Mouse (Mus musculus) MEL (cell line): ENCODE measurements around the gene Cdc42ep4. TPM values are rescaled to one million over a fixed set of nuclear protein-coding genes. Genes with fewer than 3 reads are reported as not detected.

ENCODE experiments used
- DNase-seq: peaks from one replicate; pipeline ENCODE4 v3.0.0; 2011; ENCODE audit warnings: low read depth, low spot score
- H3K27ac ChIP-seq: 2 replicates; pipeline ENCODE4 v1.5.1; 2012; ENCODE audit warnings: low read depth, mild to moderate bottlenecking, control low read depth, low read length, moderate library complexity; ENCODE audit not compliant: control insufficient read depth
- H3K27me3 ChIP-seq, 2 experiments: fragments of 150-350 bp in 1 of 2; sonication (generic) in 1 of 2; 2 replicates each; pipeline ENCODE4 v1.6.1; 2012; ENCODE audit warnings: low read length in 2 of 2, mild to moderate bottlenecking in 2 of 2, improper control_type of control experiment in 1 of 2, moderate library complexity in 1 of 2; ENCODE audit not compliant: insufficient read depth in 2 of 2, control insufficient read depth in 1 of 2
- H3K36me3 ChIP-seq, 2 experiments: 2 replicates each; pipeline ENCODE4 v1.6.1; 2012 to 2014; ENCODE audit warnings: low read length in 2 of 2, improper control_type of control experiment in 1 of 2, inconsistent platforms in 1 of 2, mild to moderate bottlenecking in 1 of 2; ENCODE audit not compliant: insufficient read depth in 2 of 2, control insufficient read depth in 1 of 2
- H3K4me1 ChIP-seq, 2 experiments: fragments of 150-350 bp in 1 of 2; sonication (generic) in 1 of 2; 2 replicates each; pipeline ENCODE4 v1.6.1; 2012; ENCODE audit warnings: low read length in 2 of 2, improper control_type of control experiment in 1 of 2, mild to moderate bottlenecking in 1 of 2; ENCODE audit not compliant: insufficient read depth in 2 of 2, control insufficient read depth in 1 of 2
- H3K4me3 ChIP-seq, 2 experiments: fragments of 150-350 bp in 1 of 2; sonication (generic) in 1 of 2; 2 replicates each; pipeline ENCODE4 v1.5.1; 2012; ENCODE audit warnings: low read depth in 2 of 2, low read length in 2 of 2, mild to moderate bottlenecking in 2 of 2, moderate library complexity in 2 of 2, control low read depth in 1 of 2, improper control_type of control experiment in 1 of 2; ENCODE audit not compliant: control insufficient read depth in 1 of 2, insufficient read depth in 1 of 2
- H3K79me2 ChIP-seq: 2 replicates; pipeline ENCODE4 v1.6.1; 2012; ENCODE audit warnings: mild to moderate bottlenecking, low read length, moderate library complexity; ENCODE audit not compliant: control insufficient read depth, poor library complexity, insufficient read depth
- H3K9ac ChIP-seq: 2 replicates; pipeline ENCODE4 v1.6.1; 2012; ENCODE audit warnings: low read depth, mild to moderate bottlenecking, control low read depth, low read length, moderate library complexity; ENCODE audit not compliant: control insufficient read depth, poor library complexity, severe bottlenecking
- H3K9me3 ChIP-seq: fragments of 150-350 bp; sonication (generic); replicated peaks from 2 replicates; pipeline ENCODE4 v1.6.1; 2012; ENCODE audit warnings: mild to moderate bottlenecking, low read length, improper control_type of control experiment, moderate library complexity; ENCODE audit not compliant: insufficient read depth
- BHLHE40 ChIP-seq: IDR thresholded peaks from 2 replicates; pipeline ENCODE4 v1.6.1; 2012; ENCODE audit warnings: low read depth, mild to moderate bottlenecking, inconsistent platforms, low read length, improper control_type of control experiment, borderline replicate concordance
- CHD1 ChIP-seq: IDR thresholded peaks from 2 replicates; pipeline ENCODE4 v1.6.1; 2012; ENCODE audit warnings: low read depth, mild to moderate bottlenecking, inconsistent platforms, low read length, improper control_type of control experiment
- ETS1 ChIP-seq: IDR thresholded peaks from 2 replicates; pipeline ENCODE4 v1.6.1; 2012; ENCODE audit warnings: low read depth, mild to moderate bottlenecking, inconsistent platforms, low read length, improper control_type of control experiment, moderate library complexity
- GATA1 ChIP-seq: IDR thresholded peaks from 2 replicates; pipeline ENCODE4 v1.6.1; 2011; ENCODE audit warnings: low read depth, low read length, improper control_type of control experiment
- KAT2A ChIP-seq: conservative IDR thresholded peaks from 2 replicates; pipeline ENCODE4 v1.6.1; 2012; ENCODE audit warnings: low read depth, low read length, improper control_type of control experiment, inconsistent platforms
- MAZ ChIP-seq: IDR thresholded peaks from 2 replicates; pipeline ENCODE4 v1.6.1; 2012; ENCODE audit warnings: low read depth, mild to moderate bottlenecking, inconsistent platforms, low read length, improper control_type of control experiment
- MEF2A ChIP-seq: IDR thresholded peaks from 2 replicates; pipeline ENCODE4 v1.6.1; 2014; ENCODE audit warnings: low read depth, mild to moderate bottlenecking, inconsistent platforms, low read length, improper control_type of control experiment; ENCODE audit not compliant: poor library complexity, insufficient replicate concordance, severe bottlenecking; ENCODE audit errors: extremely low read depth
- MYC ChIP-seq: IDR thresholded peaks from 2 replicates; pipeline ENCODE4 v1.6.1; 2011; ENCODE audit warnings: low read depth, mild to moderate bottlenecking, low read length, improper control_type of control experiment, moderate library complexity
- POLR2AphosphoS2 ChIP-seq: IDR thresholded peaks from 2 replicates; pipeline ENCODE4 v1.6.1; 2011; ENCODE audit warnings: low read length, improper control_type of control experiment
- POLR2AphosphoS5 ChIP-seq: IDR thresholded peaks from 2 replicates; pipeline ENCODE4 v1.6.1; 2012; ENCODE audit warnings: low read depth, borderline replicate concordance, mild to moderate bottlenecking, inconsistent platforms, low read length, moderate library complexity, mixed read lengths
- RAD21 ChIP-seq: IDR thresholded peaks from 2 replicates; pipeline ENCODE4 v1.6.1; 2011; ENCODE audit warnings: mild to moderate bottlenecking, low read depth, low read length, improper control_type of control experiment
- RCOR1 ChIP-seq: IDR thresholded peaks from 2 replicates; pipeline ENCODE4 v1.6.1; 2012; ENCODE audit warnings: low read depth, mild to moderate bottlenecking, inconsistent platforms, low read length, improper control_type of control experiment
- SMC3 ChIP-seq: IDR thresholded peaks from 2 replicates; pipeline ENCODE4 v1.6.1; 2011; ENCODE audit warnings: low read depth, low read length, improper control_type of control experiment
- TCF12 ChIP-seq: IDR thresholded peaks from 2 replicates; pipeline ENCODE4 v1.6.1; 2014; ENCODE audit warnings: low read depth, mild to moderate bottlenecking, inconsistent platforms, low read length, improper control_type of control experiment, moderate library complexity
- UBTF ChIP-seq: IDR thresholded peaks from 2 replicates; pipeline ENCODE4 v1.6.1; 2012; ENCODE audit warnings: low read depth, mild to moderate bottlenecking, inconsistent platforms, low read length, improper control_type of control experiment, moderate library complexity, borderline replicate concordance; ENCODE audit not compliant: insufficient read depth
- ZMIZ1 ChIP-seq: IDR thresholded peaks from 2 replicates; pipeline ENCODE4 v1.6.1; 2012; ENCODE audit warnings: low read depth, mild to moderate bottlenecking, inconsistent platforms, low read length, improper control_type of control experiment, moderate library complexity
- polyA plus RNA-seq, 2 experiments: library from polyadenylated mRNA; stranded (reverse) in 1 of 2; unstranded in 1 of 2; fragments of >175 nt in 1 of 2; fragments of >200 nt in 1 of 2; gene quantifications; 2 replicates each; pipeline versions ENCODE4 v1.2.1 to v1.2.4; 2012; ENCODE audit warnings: low replicate concordance in 2 of 2, low read depth in 1 of 2; ENCODE audit not compliant: insufficient read length in 2 of 2, insufficient read depth in 1 of 2, missing spikeins in 1 of 2
- total RNA-seq: library from RNA; depleted of rRNA; stranded (reverse); fragments of 300-350 nt; gene quantifications from 2 replicates; pipeline ENCODE4 v1.2.3, GENCODE M21; 2012

Cdc42ep4 gene
- total and polyA plus RNA-seq, 3 experiments = 27.7 to 39.0 TPM; not detected in 1

DNA sequence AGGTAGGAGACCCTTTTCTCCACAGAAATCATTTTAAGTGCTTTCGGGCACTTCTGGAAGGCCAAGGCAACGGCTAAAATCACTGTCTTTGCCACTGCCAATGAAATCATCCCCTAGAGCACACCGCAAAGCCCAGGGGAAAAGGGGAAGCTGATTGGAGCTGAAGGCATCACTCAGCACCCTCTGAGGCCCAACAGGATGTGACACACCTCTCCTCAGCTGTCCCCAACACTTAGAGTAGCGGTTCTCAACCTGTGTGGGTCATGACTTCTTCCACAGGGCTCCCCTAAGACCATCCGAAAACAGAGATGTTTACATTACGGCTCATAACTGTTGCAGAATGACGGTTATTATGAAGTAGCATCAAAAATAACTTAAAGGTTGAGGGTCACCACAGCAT is 10.0 kb upstream of the Cdc42ep4 start:
- Histone ChIP-seq H3K27ac (no peak overlapping the region), H3K36me3 (peaks cover 0 to 20% of the 10 kb centered on the region in 2 experiments; a peak in 2 of 4 replicates), H3K4me3 (no peak overlapping the region), H3K9me3 (no peaks in the 10 kb centered on the region), H3K9ac (no peak overlapping the region), H3K79me2 (no peaks in the 10 kb centered on the region), H3K27me3 (no peaks in the 10 kb centered on the region), H3K4me1 (peaks cover 21 to 34% of the 10 kb centered on the region in 2 experiments)
- TF ChIP-seq CHD1 (no peak), RCOR1 (0 out of 2 replicates have a peak, but pooled peaks have one; percentile 26)
- peak; percentile 61 for DNase-seq

DNA sequence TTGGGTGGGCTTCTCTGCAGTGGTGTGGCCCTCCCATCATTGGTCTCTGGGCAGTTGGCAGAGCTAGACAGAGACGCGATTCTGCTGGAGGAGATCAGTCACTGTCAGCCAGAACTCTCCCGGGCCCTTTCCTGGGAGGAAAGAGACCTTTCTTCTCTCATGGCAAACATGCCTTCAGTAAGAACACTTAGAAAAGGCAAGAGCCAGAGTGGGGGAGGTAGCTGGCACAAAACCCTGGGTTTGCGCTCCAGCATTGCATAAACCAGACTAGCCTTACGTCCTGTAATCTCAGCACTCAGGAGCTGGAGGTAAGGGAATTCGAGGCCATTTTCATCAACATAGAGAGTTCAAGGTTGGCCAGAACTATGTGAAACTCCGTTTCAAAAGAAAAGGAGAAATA is 8.8 kb upstream of the Cdc42ep4 start:
- no peaks in the 10 kb centered on the region for H3K9me3 ChIP-seq
- no peaks in the 10 kb centered on the region for H3K79me2 ChIP-seq
- no peaks in the 10 kb centered on the region for H3K27me3 ChIP-seq
- TF ChIP-seq BHLHE40 = no peak
- TF ChIP-seq MYC = no peak
- no peak for TF ChIP-seq UBTF
- TF ChIP-seq ZMIZ1 = no peak
- TF ChIP-seq MAZ = no peak
- TF ChIP-seq ETS1 = no peak
- TF ChIP-seq KAT2A = no peak
- no peak for TF ChIP-seq SMC3
- no peak for TF ChIP-seq POLR2AphosphoS2
- TF ChIP-seq RAD21 = no peak
- TF ChIP-seq POLR2AphosphoS5 = no peak
- TF ChIP-seq, all 39 proteins: peak for 0
- Histone ChIP-seq H3K9ac (no peak overlapping the region), H3K4me1 (peaks cover 19 to 24% of the 10 kb centered on the region in 2 experiments), H3K36me3 (peaks cover 0 to 15% of the 10 kb centered on the region in 2 experiments; a peak in 2 of 4 replicates), H3K27ac (no peak overlapping the region), H3K4me3 (no peak overlapping the region)
- DNase-seq = no peak

DNA sequence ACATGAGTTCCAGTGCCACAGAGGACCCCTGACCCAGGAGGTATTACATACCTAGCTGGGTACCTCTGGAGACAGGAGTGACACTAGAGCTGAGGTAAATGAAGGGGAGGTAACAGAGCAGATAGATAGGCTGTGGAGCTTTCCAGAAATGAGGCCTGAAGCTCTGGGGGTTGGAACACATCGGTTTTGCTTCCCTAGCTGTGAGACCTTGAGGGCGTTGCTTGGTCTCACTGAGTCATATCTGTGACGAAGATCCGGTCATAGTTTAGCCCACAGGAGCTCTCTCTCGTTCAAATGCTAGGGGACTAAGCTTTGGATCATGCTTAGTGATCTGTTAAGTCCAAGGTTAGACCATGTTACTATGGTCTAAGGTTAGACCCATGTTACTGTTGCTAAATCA is 7.2 kb upstream of the Cdc42ep4 start:
- H3K27ac ChIP-seq = no peak overlapping the region
- H3K9ac ChIP-seq = no peak overlapping the region
- TF ChIP-seq CHD1 (no peak), GATA1 (no peak), TCF12 (no peak), SMC3 (no peak), MEF2A (no peak)
- H3K79me2 ChIP-seq = no peaks in the 10 kb centered on the region
- no peaks in the 10 kb centered on the region for H3K27me3 ChIP-seq
- H3K36me3 ChIP-seq = peaks cover 0 to 3% of the 10 kb centered on the region in 2 experiments; a peak in 2 of 4 replicates
- no peak for DNase-seq
- peaks cover 9 to 15% of the 10 kb centered on the region in 2 experiments for H3K4me1 ChIP-seq
- H3K4me3 ChIP-seq = no peak overlapping the region
- no peaks in the 10 kb centered on the region for H3K9me3 ChIP-seq
